Mouse (Mus musculus): Measurements from ENCODE around the gene Amz2.

- TF ChIP-seq GATA1 (IDR thresholded peaks at IDR 0.05; ENCODE audit: borderline replicate concordance, low read length) = no peak
- no peak for TF ChIP-seq FLI1 (IDR thresholded peaks at IDR 0.05; ENCODE audit: low read length)
Measured at GRCm38 (mm10) chr11:109444600-109444999, 18.9 kb downstream of the Amz2 start.
